Mouse (Mus musculus) kidney, adult 2 months (tissue): ENCODE data around the gene Rps6kc1. TPM values are rescaled to one million over a fixed set of nuclear protein-coding genes. Genes with fewer than 3 reads are reported as not detected.

Experiments used
- DNase-seq: peaks from one replicate; pipeline ENCODE4 v3.0.0; 2021
- H3K27ac ChIP-seq: fragments of 200-500 bp; 2 replicates; pipeline ENCODE4 v1.5.1; 2012; ENCODE audit warnings: low read depth, low read length, control low read depth, inconsistent platforms; ENCODE audit not compliant: insufficient read depth
- H3K27me3 ChIP-seq: fragments of 200-500 bp; replicated peaks from 2 replicates; pipeline ENCODE4 v1.6.1; 2012; ENCODE audit warnings: mild to moderate bottlenecking, moderate library complexity, low read length, inconsistent platforms; ENCODE audit not compliant: control insufficient read depth, insufficient read depth
- H3K36me3 ChIP-seq: fragments of 200-500 bp; 2 replicates; pipeline ENCODE4 v1.6.1; 2012; ENCODE audit warnings: mild to moderate bottlenecking, moderate library complexity, low read length, inconsistent platforms; ENCODE audit not compliant: control insufficient read depth, insufficient read depth
- H3K4me1 ChIP-seq: fragments of 200-500 bp; 2 replicates; pipeline ENCODE4 v1.6.1; 2011; ENCODE audit warnings: low read length; ENCODE audit not compliant: control insufficient read depth, insufficient read depth
- H3K4me3 ChIP-seq: fragments of 200-500 bp; 2 replicates; pipeline ENCODE4 v1.5.1; 2011; ENCODE audit warnings: mild to moderate bottlenecking, low read depth, low read length, control low read depth; ENCODE audit not compliant: insufficient read depth
- CTCF ChIP-seq: fragments of 200-500 bp; conservative IDR thresholded peaks from 2 replicates; pipeline ENCODE4 v1.5.1; 2011; ENCODE audit warnings: low read depth, mild to moderate bottlenecking, control low read depth, low read length, moderate library complexity, mixed read lengths; ENCODE audit not compliant: insufficient read depth, insufficient read length
- POLR2A ChIP-seq: fragments of 200-500 bp; IDR thresholded peaks from one replicate; pipeline ENCODE4 v1.6.1; 2011; ENCODE audit warnings: low read depth, low read length, control low read depth
- WGBS: fragments of 180-500 bp; shearing (Covaris S2); methylation state at CpG from one replicate; pipeline ENCODE4 v1.1.7; 2018; 5-methylcytosine and 5-hydroxymethylcytosine counted together
- polyA plus RNA-seq: library from polyadenylated mRNA; depleted of rRNA; stranded (reverse); fragments of >200 nt; gene quantifications from 2 replicates; pipeline ENCODE4 v1.2.3, GENCODE M21; 2012

Rps6kc1 gene
- polyA plus RNA-seq, 1 experiment = 8.3 TPM

GRCm38 (mm10) chr1:190790720-190791119, 120.8 kb downstream of the Rps6kc1 start:
- TF ChIP-seq CTCF (no peak), POLR2A (no peak)
- Histone ChIP-seq H3K4me3 (no peak overlapping the region), H3K27ac (no peak overlapping the region), H3K4me1 (no peaks in the 10 kb centered on the region), H3K36me3 (no peaks in the 10 kb centered on the region), H3K27me3 (no peaks in the 10 kb centered on the region)
- 87% methylated on average over 6 of the region's 6 CpGs for WGBS
- no peak for DNase-seq

- Histone ChIP-seq H3K27me3 (no peaks in the 10 kb centered on the region), H3K27ac (no peak overlapping the region), H3K4me1 (no peaks in the 10 kb centered on the region), H3K4me3 (no peak overlapping the region), H3K36me3 (no peaks in the 10 kb centered on the region; the same call in 1 of the 2 replicates)
- no peak for TF ChIP-seq POLR2A
- no peak for TF ChIP-seq CTCF
- 76% methylated on average over 6 of the region's 6 CpGs for WGBS
- no peak for DNase-seq
Observed at GRCm38 (mm10) chr1:190777660-190778059, 133.9 kb downstream of the Rps6kc1 start.

GRCm38 (mm10) chr1:190776260-190776659, 135.3 kb downstream of the Rps6kc1 start:
- no peaks in the 10 kb centered on the region; the same call in 1 of the 2 replicates for H3K36me3 ChIP-seq
- TF ChIP-seq CTCF (no peak), POLR2A (no peak)
- no peaks in the 10 kb centered on the region for H3K27me3 ChIP-seq
- no peak for DNase-seq
- H3K4me3 ChIP-seq = no peak overlapping the region
- H3K27ac ChIP-seq = no peak overlapping the region
- WGBS = 89% methylated on average over 9 of the region's 9 CpGs
- H3K4me1 ChIP-seq = no peaks in the 10 kb centered on the region

- TF ChIP-seq POLR2A (no peak), CTCF (no peak)
- DNase-seq = peak; percentile 38
- Histone ChIP-seq H3K27me3 (no peaks in the 10 kb centered on the region), H3K27ac (no peak overlapping the region), H3K4me1 (no peaks in the 10 kb centered on the region), H3K36me3 (no peaks in the 10 kb centered on the region), H3K4me3 (no peak overlapping the region)
- 58% methylated on average over 13 of the region's 13 CpGs for WGBS
Observed at GRCm38 (mm10) chr1:190772088-190772885, 139.3 kb downstream of the Rps6kc1 start.

- no peaks in the 10 kb centered on the region for H3K36me3 ChIP-seq
- no peak overlapping the region for H3K27ac ChIP-seq
- DNase-seq = no peak
- no peaks in the 10 kb centered on the region for H3K4me1 ChIP-seq
- WGBS = 89% methylated on average over 7 of the region's 7 CpGs
- no peaks in the 10 kb centered on the region for H3K27me3 ChIP-seq
- no peak overlapping the region for H3K4me3 ChIP-seq
- TF ChIP-seq CTCF (no peak), POLR2A (no peak)
Observed at GRCm38 (mm10) chr1:190769748-190770147, 141.8 kb downstream of the Rps6kc1 start.

GRCm38 (mm10) chr1:190768307-190768706, 143.3 kb downstream of the Rps6kc1 start:
- 81% methylated on average over 1 of the region's 1 CpGs for WGBS
- Histone ChIP-seq H3K27ac (no peak overlapping the region), H3K27me3 (no peaks in the 10 kb centered on the region), H3K4me1 (no peaks in the 10 kb centered on the region), H3K36me3 (no peaks in the 10 kb centered on the region), H3K4me3 (no peak overlapping the region)
- no peak for DNase-seq
- TF ChIP-seq POLR2A (no peak), CTCF (no peak)

GRCm38 (mm10) chr1:190767621-190768020, 143.9 kb downstream of the Rps6kc1 start:
- 60% methylated on average over 8 of the region's 8 CpGs for WGBS
- TF ChIP-seq POLR2A (no peak), CTCF (no peak)
- no peak for DNase-seq
- no peaks in the 10 kb centered on the region for H3K27me3 ChIP-seq
- no peaks in the 10 kb centered on the region for H3K4me1 ChIP-seq
- H3K36me3 ChIP-seq = no peaks in the 10 kb centered on the region
- no peak overlapping the region for H3K4me3 ChIP-seq
- no peak overlapping the region for H3K27ac ChIP-seq
